Mouse (Mus musculus) kidney, postnatal 25 days (tissue): ENCODE measurements at regions not wholly inside any gene's neighbourhood (a gene's known extent, or its start where the extent isn't known, plus 50 kb on each side); places are given as distances from the start of the nearest gene placed in this dataset.

ENCODE experiments used
- DNase-seq, 2 experiments: peaks; one replicate each; pipeline ENCODE4 v3.0.0; 2021; ENCODE audit warnings: mixed read lengths in 2 of 2

GRCm38 (mm10) chr15:16043438-16043837, 685.1 kb upstream of the Cdh9 start:
- no peak for DNase-seq

GRCm38 (mm10) chr15:16076492-16077288, 651.9 kb upstream of the Cdh9 start:
- DNase-seq, result peak in 1 of 2 experiments; percentile 25
